9 mouse cellular contexts compared by ENCODE assay signal in the genomic region with DNA sequence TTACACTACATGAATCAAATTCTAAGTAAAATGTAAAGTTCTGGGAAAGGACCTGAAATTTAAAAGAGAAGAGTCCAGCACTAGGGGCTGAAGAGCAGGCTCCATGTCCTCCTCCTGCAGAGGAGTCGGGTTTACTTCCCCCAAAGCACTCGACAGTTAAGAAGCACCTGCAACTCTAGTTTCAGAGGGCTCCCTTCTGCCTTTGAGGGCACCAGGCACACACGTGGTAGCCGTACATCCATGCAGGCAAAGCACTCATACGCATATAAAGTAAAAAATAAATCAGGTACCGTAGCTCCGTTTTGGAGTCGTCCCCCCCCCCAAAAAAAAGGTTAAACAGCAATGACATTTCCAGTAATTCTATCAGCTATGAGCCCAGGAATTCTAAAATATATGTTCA.
"Had no signal": no experiment of that assay in that cellular context is flagged by ENCODE, and none has a peak within 500 bp of the region (broad histone marks: within the 10 kb centered on the region; RNA-seq: fewer than 3 reads in every experiment).

No protein-coding gene starts in this region.

- H3K4me3 ChIP-seq: left cerebral cortex, adult 2 months; limb, embryonic 12.5 days; midbrain, embryonic 10.5 days; neural tube, embryonic 12.5 days had no signal

- H3K9me3 ChIP-seq: limb, embryonic 12.5 days; midbrain, embryonic 10.5 days; neural tube, embryonic 12.5 days had no signal

- H3K27me3 ChIP-seq: limb, embryonic 12.5 days; neural tube, embryonic 12.5 days had no signal

- DNase-seq: kidney, adult 11 months; kidney, postnatal 10 days; lung, adult 18-20 months; lung, postnatal 10 days; midbrain, embryonic 14.5 days had no signal

- H3K36me3 ChIP-seq: neural tube, embryonic 12.5 days had no signal
